Mouse (Mus musculus) embryonic stem cell, embryonic (primary cell): ENCODE results near the gene Wipf1.

ENCODE experiments used
- CTCF ChIA-PET, 4 experiments: fragments of 300-600 bp in 2 of 4; fragments of 350-600 bp in 2 of 4; sonication (Branson Sonifier 250); formaldehyde crosslinking; loops; one replicate each; lab custom pipeline; 2022; ENCODE audit warnings: inconsistent platforms in 2 of 4; lab: Charles Lee
- POLR2A ChIA-PET, 4 experiments: fragments of 300-600 bp in 2 of 4; fragments of 350-600 bp in 2 of 4; sonication (Branson Sonifier 250); formaldehyde crosslinking; loops; one replicate each; lab custom pipeline; 2022; ENCODE audit warnings: antibody characterized with exemption in 4 of 4, inconsistent platforms in 1 of 4; lab: Charles Lee

Gene Wipf1

GRCm38 (mm10) chr2:73469552-73469951 lies 60.0 kb downstream of the Wipf1 start:
- POLR2A ChIA-PET = interaction anchor here in 2 of 4 experiments (0.8 to 1.0 kb wide), 2 partner anchors 9 to 15 kb away, joined by 3 read pairs; no protein-coding TSS in a partner anchor
- CTCF ChIA-PET = interaction anchor here in 2 of 4 experiments (0.5 to 1.2 kb wide), 3 partner anchors 92 to 319 kb away, joined by 3 read pairs; no protein-coding TSS in a partner anchor

DNA sequence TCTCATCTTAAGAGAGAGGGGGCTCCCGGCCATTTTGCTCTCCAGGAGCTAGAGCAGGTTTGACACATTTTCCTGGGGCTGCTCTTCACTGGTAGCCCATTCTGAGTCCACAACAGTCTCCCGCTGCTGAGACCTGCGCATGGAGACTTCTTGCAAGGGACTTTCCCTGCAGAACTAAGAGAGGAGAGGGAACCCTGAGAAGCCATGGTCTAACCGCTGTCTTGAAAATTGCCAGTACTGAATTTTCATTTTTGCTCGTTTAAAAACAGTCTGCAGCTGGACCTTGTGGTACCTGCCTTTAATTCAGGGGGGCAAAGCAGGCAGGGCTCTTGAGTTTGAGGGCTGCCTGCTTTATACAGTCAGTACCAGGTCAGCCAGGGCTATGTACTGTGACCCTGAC lies 60.5 kb downstream of the Wipf1 start:
- ChIA-PET POLR2A (no interaction called here), CTCF (no interaction called here)

- ChIA-PET POLR2A (interaction anchor here in 1 of 4 experiments (1.1 kb wide), 1 partner anchor 62 kb away, joined by 3 read pairs; the partner anchor contains the start of gene Wipf1), CTCF (interaction anchor here in 1 of 4 experiments (0.7 kb wide), 1 partner anchor 189 kb away, joined by 6 read pairs; no protein-coding TSS in a partner anchor)
These were observed 62.3 kb downstream of the Wipf1 start for GRCm38 (mm10) chr2:73467071-73467851.

GRCm38 (mm10) chr2:73466481-73466880 lies 63.1 kb downstream of the Wipf1 start:
- POLR2A ChIA-PET = interaction anchor here in 1 of 4 experiments (0.6 kb wide), 1 partner anchor 487 kb away, joined by 3 read pairs; no protein-coding TSS in a partner anchor
- CTCF ChIA-PET = no interaction called here

DNA sequence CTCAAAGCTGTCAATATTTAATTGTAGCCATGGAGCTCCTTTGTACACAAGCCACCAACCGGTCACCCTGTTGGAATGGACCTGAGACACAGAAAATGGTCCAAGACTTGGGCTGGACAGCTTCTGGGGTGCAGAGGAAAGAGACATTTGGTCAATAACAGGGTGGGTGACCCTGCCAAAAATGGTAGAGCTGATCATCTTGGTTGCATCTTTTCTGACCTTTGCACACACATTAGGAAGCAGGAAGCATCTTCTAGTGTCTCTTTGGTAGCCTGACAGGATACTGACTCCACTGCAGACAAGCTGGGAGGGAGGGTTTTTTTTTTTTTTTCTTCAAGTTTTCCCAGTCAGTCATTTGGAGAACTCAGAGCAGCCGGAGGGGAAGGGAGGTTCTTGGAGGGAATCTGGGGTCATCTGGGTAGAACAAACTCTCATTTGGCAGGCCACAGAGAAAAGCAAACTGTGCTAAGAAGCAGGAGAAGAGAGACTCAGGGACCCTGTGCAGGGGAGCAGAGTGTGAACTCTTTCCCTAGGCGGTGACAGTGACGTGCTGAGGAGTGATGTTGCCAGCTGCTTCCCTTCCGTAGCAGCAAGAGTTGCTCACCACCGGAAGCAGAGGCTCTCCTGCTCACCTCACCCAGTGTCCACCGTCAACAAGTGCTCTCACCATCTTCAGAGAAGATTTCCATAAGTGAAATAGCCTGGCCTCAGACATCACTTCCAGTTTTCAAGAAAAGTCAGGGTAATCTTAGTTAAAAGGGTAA lies 65.9 kb downstream of the Wipf1 start:
- CTCF ChIA-PET = interaction anchor here in 1 of 4 experiments (0.6 kb wide), 1 partner anchor 1227 kb away, joined by 3 read pairs; no protein-coding TSS in a partner anchor
- POLR2A ChIA-PET = interaction anchor here in 1 of 4 experiments (0.6 kb wide), 1 partner anchor 421 kb away, joined by 3 read pairs; no protein-coding TSS in a partner anchor

- CTCF ChIA-PET = interaction anchor here in 1 of 4 experiments (0.6 kb wide), 1 partner anchor 1227 kb away, joined by 3 read pairs; no protein-coding TSS in a partner anchor
- POLR2A ChIA-PET = interaction anchor here in 1 of 4 experiments (0.6 kb wide), 1 partner anchor 422 kb away, joined by 3 read pairs; no protein-coding TSS in a partner anchor
These were observed 66.7 kb downstream of the Wipf1 start for GRCm38 (mm10) chr2:73462757-73463339.

- POLR2A ChIA-PET = no interaction called here
- CTCF ChIA-PET = no interaction called here
These were observed 67.3 kb downstream of the Wipf1 start for GRCm38 (mm10) chr2:73462265-73462664.

DNA sequence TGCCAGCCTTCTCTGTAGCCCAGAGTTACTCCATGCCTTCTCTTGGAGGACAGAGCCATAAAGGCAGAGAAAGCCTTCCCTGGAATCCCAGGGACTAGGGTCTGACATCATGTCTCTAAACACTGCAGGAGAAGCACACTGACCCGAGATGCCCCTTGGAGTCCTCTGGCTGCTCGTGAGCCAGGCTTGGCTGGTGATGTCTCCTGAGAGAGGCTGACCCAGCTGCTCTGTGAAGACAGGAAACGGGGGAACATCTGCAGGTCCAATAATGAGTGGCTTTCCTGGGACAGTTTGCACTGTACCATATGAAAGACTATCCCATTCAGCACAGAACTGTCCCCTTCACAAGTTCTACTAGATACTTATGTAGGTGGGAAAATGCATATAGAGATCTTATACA lies 69.4 kb downstream of the Wipf1 start:
- POLR2A ChIA-PET = no interaction called here

GRCm38 (mm10) chr2:73459607-73460153 lies 69.9 kb downstream of the Wipf1 start:
- POLR2A ChIA-PET = interaction anchor here in 3 of 4 experiments (0.6 to 0.7 kb wide), 3 partner anchors 70 to 292 kb away, joined by 3 read pairs; partner anchors contain the start of gene Wipf1 (in 1 of the 3)

More for the DNA sequence above, 69.4 kb downstream of the Wipf1 start:
- CTCF ChIA-PET = no interaction called here

DNA sequence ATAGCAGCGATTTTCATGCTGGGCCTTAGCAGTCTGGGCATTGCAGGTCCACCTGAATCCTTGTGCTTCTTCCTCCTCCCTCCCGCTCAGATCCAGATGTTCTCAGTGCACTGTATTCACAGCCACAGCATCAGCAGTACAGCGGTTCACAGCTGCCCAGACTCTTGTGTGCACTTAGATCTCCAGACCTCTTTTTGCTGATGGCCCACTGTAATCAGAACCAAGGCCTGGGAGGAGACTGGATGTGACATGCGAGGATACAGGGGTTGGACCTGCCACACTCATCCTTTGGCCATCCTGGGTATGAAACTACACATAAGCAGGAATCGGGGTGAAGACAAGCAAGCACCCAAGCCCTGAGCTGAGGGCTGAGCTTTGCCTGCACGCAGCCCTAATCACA lies 72.6 kb downstream of the Wipf1 start:
- ChIA-PET POLR2A (interaction anchor here in 2 of 4 experiments (1.1 to 1.4 kb wide), 3 partner anchors 11 to 105 kb away, joined by 3 read pairs; partner anchors contain the start of gene Gpr155 (in 1 of the 2)), CTCF (interaction anchor here in 1 of 4 experiments (0.6 kb wide), 1 partner anchor 97 kb away, joined by 3 read pairs; no protein-coding TSS in a partner anchor)

More at GRCm38 (mm10) chr2:73459607-73460153, 69.9 kb downstream of the Wipf1 start:
- CTCF ChIA-PET = interaction anchor here in 2 of 4 experiments (0.6 to 0.7 kb wide), 2 partner anchors 32 to 107 kb away, joined by 3 to 6 read pairs; no protein-coding TSS in a partner anchor

GRCm38 (mm10) chr2:73456154-73456553 lies 73.4 kb downstream of the Wipf1 start:
- POLR2A ChIA-PET = interaction anchor here in 2 of 4 experiments (0.5 to 1.4 kb wide), 4 partner anchors 11 to 106 kb away, joined by 3 to 5 read pairs (median 3); no protein-coding TSS in a partner anchor
- CTCF ChIA-PET = no interaction called here

GRCm38 (mm10) chr2:73455541-73455940 lies 74.0 kb downstream of the Wipf1 start:
- ChIA-PET POLR2A (interaction anchor here in 1 of 4 experiments (0.8 kb wide), 1 partner anchor 36 kb away, joined by 3 read pairs; no protein-coding TSS in a partner anchor), CTCF (no interaction called here)

- ChIA-PET POLR2A (interaction anchor here in 1 of 4 experiments (0.7 kb wide), 1 partner anchor 840 kb away, joined by 3 read pairs; no protein-coding TSS in a partner anchor), CTCF (interaction anchor here in 1 of 4 experiments (0.5 kb wide), 1 partner anchor 46 kb away, joined by 3 read pairs; no protein-coding TSS in a partner anchor)
These were observed 74.9 kb downstream of the Wipf1 start for GRCm38 (mm10) chr2:73454682-73455081.

- ChIA-PET POLR2A (no interaction called here), CTCF (interaction anchor here in 1 of 4 experiments (0.5 to 1.2 kb wide), 2 partner anchors 25 to 46 kb away, joined by 3 read pairs; no protein-coding TSS in a partner anchor)
These were observed 75.3 kb downstream of the Wipf1 start for GRCm38 (mm10) chr2:73454186-73454585.

DNA sequence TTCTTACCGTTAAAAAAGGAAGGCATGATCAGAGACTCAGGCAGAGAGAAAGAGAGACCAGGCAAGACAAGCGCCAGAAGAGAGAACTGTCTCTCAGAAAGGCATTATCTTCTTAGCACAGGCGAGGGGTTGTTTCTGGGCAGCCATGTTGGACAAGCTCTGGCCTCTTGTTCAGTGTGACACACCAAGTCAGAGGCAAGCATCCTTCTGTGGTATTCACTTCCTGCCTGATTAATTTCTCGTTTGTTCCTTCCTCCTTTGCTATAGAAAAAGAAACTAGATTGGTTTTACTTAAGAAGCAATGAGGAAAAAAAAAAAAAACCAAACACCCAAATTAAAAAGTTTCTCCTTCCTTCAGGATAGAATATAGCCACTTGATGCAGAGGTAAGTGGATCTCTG lies 75.8 kb downstream of the Wipf1 start:
- ChIA-PET POLR2A (no interaction called here), CTCF (interaction anchor here in 2 of 4 experiments (0.6 to 1.2 kb wide), 2 partner anchors 25 to 97 kb away, joined by 3 read pairs; no protein-coding TSS in a partner anchor)

DNA sequence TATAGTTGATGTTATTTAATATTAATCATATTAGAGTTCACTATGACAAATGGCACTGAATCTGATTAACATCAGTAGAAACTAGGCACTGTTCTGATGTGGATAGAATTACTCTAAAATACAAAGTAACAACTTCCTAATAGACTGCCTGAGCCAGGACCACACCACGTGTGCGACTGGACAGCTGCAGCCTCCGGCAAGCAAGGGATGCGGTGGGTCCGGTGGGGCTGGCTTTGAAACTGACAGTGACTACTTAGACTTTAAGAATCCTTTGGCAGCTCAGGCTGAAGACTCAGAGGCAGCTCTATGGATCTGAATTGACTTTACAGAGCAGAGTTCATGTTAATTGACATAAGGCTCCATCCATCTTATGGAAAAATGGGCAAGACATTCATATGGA lies 76.4 kb downstream of the Wipf1 start:
- CTCF ChIA-PET = interaction anchor here in 2 of 4 experiments (0.6 to 1.2 kb wide), 2 partner anchors 26 to 97 kb away, joined by 3 read pairs; no protein-coding TSS in a partner anchor

GRCm38 (mm10) chr2:73452556-73452955 lies 77.0 kb downstream of the Wipf1 start:
- POLR2A ChIA-PET = no interaction called here
- CTCF ChIA-PET = no interaction called here

More for the DNA sequence above, 76.4 kb downstream of the Wipf1 start:
- POLR2A ChIA-PET = no interaction called here
